Mouse (Mus musculus) small intestine, adult 2 months (tissue): ENCODE data around the gene Nfatc2. TPM values are rescaled to one million over a fixed set of nuclear protein-coding genes. Genes with fewer than 3 reads are reported as not detected.

Experiments
- H3K27ac ChIP-seq: fragments of 200-500 bp; 2 replicates; pipeline ENCODE4 v1.5.1; 2012; ENCODE audit warnings: low read depth, low read length, control low read depth, inconsistent platforms; ENCODE audit not compliant: insufficient read depth
- H3K27me3 ChIP-seq: fragments of 200-500 bp; 2 replicates; pipeline ENCODE4 v1.6.1; 2012; ENCODE audit warnings: mild to moderate bottlenecking, moderate library complexity, low read length, inconsistent platforms; ENCODE audit not compliant: control insufficient read depth, insufficient read depth
- H3K36me3 ChIP-seq: fragments of 200-500 bp; 2 replicates; pipeline ENCODE4 v1.6.1; 2012; ENCODE audit warnings: mild to moderate bottlenecking, low read length, control low read depth, inconsistent platforms; ENCODE audit not compliant: control insufficient read depth, insufficient read depth
- H3K4me1 ChIP-seq: fragments of 200-500 bp; 2 replicates; pipeline ENCODE4 v1.6.1; 2012; ENCODE audit warnings: low read length, inconsistent platforms, mixed read lengths; ENCODE audit not compliant: control insufficient read depth, insufficient read depth, insufficient read length
- H3K4me3 ChIP-seq: fragments of 200-500 bp; 2 replicates; pipeline ENCODE4 v1.5.1; 2012; ENCODE audit warnings: low read depth, mild to moderate bottlenecking, control low read depth, inconsistent platforms, low read length, moderate library complexity
- CTCF ChIP-seq: fragments of 200-500 bp; IDR thresholded peaks from 2 replicates; pipeline ENCODE4 v1.5.1; 2012; ENCODE audit warnings: low read depth, mild to moderate bottlenecking, control low read depth, inconsistent platforms, low read length, moderate library complexity, mixed read lengths; ENCODE audit not compliant: insufficient replicate concordance, insufficient read length; ENCODE audit errors: extremely low read depth
- POLR2A ChIP-seq: fragments of 200-500 bp; IDR thresholded peaks from 2 replicates; pipeline ENCODE4 v1.6.1; 2012; ENCODE audit warnings: low read depth, mild to moderate bottlenecking, control low read depth, inconsistent platforms, low read length, moderate library complexity
- WGBS: fragments of 180-500 bp; shearing (Covaris S2); methylation state at CpG from one replicate; pipeline ENCODE4 v1.1.7; 2018; 5-methylcytosine and 5-hydroxymethylcytosine counted together
- polyA plus RNA-seq: library from polyadenylated mRNA; depleted of rRNA; stranded (reverse); fragments of >200 nt; gene quantifications from 2 replicates; pipeline ENCODE4 v1.2.3, GENCODE M21; 2012

The Nfatc2 gene
- polyA plus RNA-seq, 1 experiment, result 3.9 TPM

GRCm38 (mm10) chr2:168584857-168585256 lies 16.6 kb downstream of the Nfatc2 start:
- Histone ChIP-seq H3K4me1 (peaks cover 5% of the 10 kb centered on the region), H3K27ac (no peak overlapping the region), H3K4me3 (no peak overlapping the region), H3K36me3 (no peaks in the 10 kb centered on the region), H3K27me3 (no peaks in the 10 kb centered on the region)
- WGBS, result 60% methylated on average over 6 of the region's 6 CpGs
- TF ChIP-seq POLR2A (no peak), CTCF (no peak)

- Histone ChIP-seq H3K27ac (no peak overlapping the region), H3K4me3 (no peak overlapping the region)
- TF ChIP-seq CTCF, result no peak
- no peak for TF ChIP-seq POLR2A
These were observed 17.0 kb downstream of the Nfatc2 start for GRCm38 (mm10) chr2:168584408-168584807.

GRCm38 (mm10) chr2:168583084-168583483 lies 18.4 kb downstream of the Nfatc2 start:
- H3K4me1 ChIP-seq, result peaks cover 5% of the 10 kb centered on the region
- TF ChIP-seq POLR2A, result no peak
- TF ChIP-seq CTCF, result no peak
- WGBS, result 72% methylated on average over 5 of the region's 5 CpGs
- H3K36me3 ChIP-seq, result no peaks in the 10 kb centered on the region
- no peak overlapping the region for H3K4me3 ChIP-seq
- H3K27me3 ChIP-seq, result no peaks in the 10 kb centered on the region
- H3K27ac ChIP-seq, result no peak overlapping the region

More at GRCm38 (mm10) chr2:168584408-168584807, 17.0 kb downstream of the Nfatc2 start:
- peaks cover 5% of the 10 kb centered on the region for H3K4me1 ChIP-seq
- H3K27me3 ChIP-seq, result no peaks in the 10 kb centered on the region
- 78% methylated on average over 8 of the region's 8 CpGs for WGBS
- H3K36me3 ChIP-seq, result no peaks in the 10 kb centered on the region

GRCm38 (mm10) chr2:168581207-168581854 lies 20.1 kb downstream of the Nfatc2 start:
- H3K27ac ChIP-seq, result no peak overlapping the region
- 87% methylated on average over 6 of the region's 6 CpGs for WGBS
- peaks cover 8% of the 10 kb centered on the region for H3K4me1 ChIP-seq
- H3K36me3 ChIP-seq, result no peaks in the 10 kb centered on the region
- H3K4me3 ChIP-seq, result no peak overlapping the region
- no peaks in the 10 kb centered on the region for H3K27me3 ChIP-seq
- TF ChIP-seq POLR2A (no peak), CTCF (no peak)

GRCm38 (mm10) chr2:168580295-168580915 lies 21.1 kb downstream of the Nfatc2 start:
- H3K27me3 ChIP-seq, result no peaks in the 10 kb centered on the region
- H3K4me1 ChIP-seq, result peaks cover 8% of the 10 kb centered on the region
- H3K4me3 ChIP-seq, result no peak overlapping the region
- no peaks in the 10 kb centered on the region for H3K36me3 ChIP-seq
- 79% methylated on average over 22 of the region's 22 CpGs for WGBS
- TF ChIP-seq CTCF (no peak), POLR2A (no peak)
- no peak overlapping the region for H3K27ac ChIP-seq

GRCm38 (mm10) chr2:168579601-168580130 lies 21.8 kb downstream of the Nfatc2 start:
- Histone ChIP-seq H3K4me3 (no peak overlapping the region), H3K27ac (no peak overlapping the region), H3K27me3 (no peaks in the 10 kb centered on the region), H3K4me1 (peaks cover 11% of the 10 kb centered on the region), H3K36me3 (no peaks in the 10 kb centered on the region)
- 80% methylated on average over 15 of the region's 15 CpGs for WGBS
- TF ChIP-seq POLR2A (no peak), CTCF (no peak)

- Histone ChIP-seq H3K36me3 (no peaks in the 10 kb centered on the region), H3K27me3 (no peaks in the 10 kb centered on the region), H3K27ac (no peak overlapping the region), H3K4me1 (peaks cover 9% of the 10 kb centered on the region), H3K4me3 (no peak overlapping the region)
- TF ChIP-seq POLR2A (no peak), CTCF (no peak)
- WGBS, result 92% methylated on average over 3 of the region's 3 CpGs
These were observed 22.3 kb downstream of the Nfatc2 start for GRCm38 (mm10) chr2:168579109-168579508.
